Mouse (Mus musculus) ES-Bruce4 (cell line): ENCODE data around the gene Rnase12.

Source experiments
- CTCF ChIP-seq: IDR thresholded peaks from one replicate; pipeline ENCODE4 v1.8.1; 2011; ENCODE audit warnings: low read depth, low read length
- EP300 ChIP-seq: IDR thresholded peaks from 2 replicates; pipeline ENCODE4 v1.6.1; 2011; ENCODE audit warnings: low read depth, low read length; ENCODE audit not compliant: insufficient read depth
- POLR2A ChIP-seq: IDR thresholded peaks from one replicate; pipeline ENCODE4 v1.8.1; 2011; ENCODE audit warnings: low read length; ENCODE audit not compliant: insufficient read depth

DNA sequence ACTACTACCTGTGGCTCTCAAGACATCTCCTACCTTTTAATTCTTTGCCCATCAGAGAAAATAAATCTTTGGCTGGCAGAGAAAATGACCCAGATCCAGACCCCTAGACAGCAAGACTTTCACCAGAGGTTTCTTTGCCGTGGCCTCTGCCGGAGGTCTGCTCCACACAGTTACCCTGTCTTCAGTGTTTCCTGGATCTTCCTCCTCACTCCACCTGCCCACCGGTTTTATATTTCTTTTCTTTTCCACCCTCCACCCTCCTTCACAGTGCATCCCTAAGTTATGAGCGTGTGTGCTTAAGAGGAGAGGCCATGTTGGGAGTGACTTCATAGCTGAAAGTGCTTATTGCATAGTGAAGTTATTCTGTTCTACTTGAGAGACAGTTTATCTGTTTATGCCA, 34.0 kb downstream of the Rnase12 start:
- TF ChIP-seq CTCF (no peak), POLR2A (no peak), EP300 (no peak)
